ENCODE assay signal across 8 mouse cellular contexts in genomic region chr1:30873541-30874260, GRCm38 (mm10). TPM values are rescaled to one million over a fixed set of nuclear protein-coding genes. Genes with fewer than 3 reads are reported as not detected.
A peak's percentile ranks its signal among the peaks of the same experiment; 100 is the strongest.
DNase-seq lines count a peak whose midpoint lies in the region; ATAC-seq and TF ChIP-seq lines count a peak whose summit lies in the region.

Gene Phf3 (minus strand): TSS chr1:30873921.

- peak within 1 kb of the TSS; percentile 96 for H3K4me3 ChIP-seq in bone marrow, adult 2 months (replicated peaks; ENCODE audit: control insufficient read depth, low read depth, low read length)
- H3K4me3 ChIP-seq in embryonic facial prominence, embryonic 15.5 days (replicated peaks) = peak within 1 kb of the TSS; percentile 76
- peak within 1 kb of the TSS; percentile 92 for H3K4me3 ChIP-seq in kidney, embryonic 14.5 days (ENCODE audit: low read length)
- peak within 1 kb of the TSS; percentile 89 for H3K4me3 ChIP-seq in limb, embryonic 15.5 days

- no peaks in the 10 kb centered on the region for H3K27me3 ChIP-seq in embryonic facial prominence, embryonic 15.5 days
- H3K27me3 ChIP-seq in kidney, embryonic 14.5 days (ENCODE audit: control insufficient read depth, insufficient read depth, low read length) = no peaks in the 10 kb centered on the region
- H3K27me3 ChIP-seq in limb, embryonic 15.5 days = no peaks in the 10 kb centered on the region

- peak; percentile 57; the same call in 1 of the 2 replicates for TF ChIP-seq POLR2A in bone marrow, adult 2 months (IDR thresholded peaks at IDR 0.05; ENCODE audit: borderline replicate concordance, control insufficient read depth, low read depth, low read length)

- peak within 1 kb of the TSS; percentile 99 for H3K27ac ChIP-seq in bone marrow, adult 2 months (ENCODE audit: control insufficient read depth, insufficient read depth, low read depth, low read length, poor library complexity)
- peak within 1 kb of the TSS; percentile 97 for H3K27ac ChIP-seq in embryonic facial prominence, embryonic 15.5 days (replicated peaks)
- H3K27ac ChIP-seq in kidney, embryonic 14.5 days (ENCODE audit: low read depth, low read length) = peak within 1 kb of the TSS; percentile 97
- H3K27ac ChIP-seq in limb, embryonic 15.5 days = peak within 1 kb of the TSS; percentile 98

- peak; percentile 94 for ATAC-seq in embryonic facial prominence, embryonic 15.5 days (ENCODE audit: insufficient number of reproducible peaks, low FRiP score, low TSS enrichment, low read depth)
- peak; percentile 95 for ATAC-seq in kidney, embryonic 14.5 days (ENCODE audit: low FRiP score, low TSS enrichment)
- peak; percentile 91 for ATAC-seq in limb, embryonic 15.5 days (ENCODE audit: insufficient number of reproducible peaks, low FRiP score, low TSS enrichment, low read depth)

- peak; percentile 88 for DNase-seq in 416B (ENCODE audit: low read depth)
- DNase-seq in heart, adult 9 months (ENCODE audit: low spot score in 2 of 2) = peak; percentile 90
- DNase-seq in monocyte, adult 2 months (ENCODE audit: low read depth in 1 of 2, low spot score in 2 of 2) = peak; percentile 42 to 70
- DNase-seq in spleen, postnatal 36 days (ENCODE audit: low spot score in 2 of 2) = peak; percentile 84

- H3K9me3 ChIP-seq in embryonic facial prominence, embryonic 15.5 days (replicated peaks) = no peaks in the 10 kb centered on the region
- no peaks in the 10 kb centered on the region for H3K9me3 ChIP-seq in kidney, embryonic 14.5 days (ENCODE audit: control insufficient read depth, low read length)
- no peaks in the 10 kb centered on the region for H3K9me3 ChIP-seq in limb, embryonic 15.5 days

- no peak for TF ChIP-seq CTCF in bone marrow, adult 2 months (IDR thresholded peaks at IDR 0.05; ENCODE audit: control insufficient read depth, insufficient read depth, low read length)

- H3K4me2 ChIP-seq in embryonic facial prominence, embryonic 15.5 days (replicated peaks) = peak within 1 kb of the TSS; percentile 57
- H3K4me2 ChIP-seq in kidney, embryonic 14.5 days (replicated peaks; ENCODE audit: low read depth, low read length) = peak within 1 kb of the TSS; percentile 53
- peak within 1 kb of the TSS; percentile 59 for H3K4me2 ChIP-seq in limb, embryonic 15.5 days

- H3K4me1 ChIP-seq in bone marrow, adult 2 months (ENCODE audit: control insufficient read depth, insufficient read depth, low read length) = no peaks in the 10 kb centered on the region; the same call in 1 of the 2 replicates
- peaks cover 4% of the 10 kb centered on the region; the same call in 1 of the 2 replicates for H3K4me1 ChIP-seq in embryonic facial prominence, embryonic 15.5 days
- H3K4me1 ChIP-seq in kidney, embryonic 14.5 days (ENCODE audit: control insufficient read depth, insufficient read depth, low read length) = peaks cover 5% of the 10 kb centered on the region
- peaks cover 4% of the 10 kb centered on the region for H3K4me1 ChIP-seq in limb, embryonic 15.5 days

- peak within 1 kb of the TSS; percentile 97 for H3K9ac ChIP-seq in embryonic facial prominence, embryonic 15.5 days
- H3K9ac ChIP-seq in kidney, embryonic 14.5 days (ENCODE audit: low read depth, low read length) = peak within 1 kb of the TSS; percentile 94
- H3K9ac ChIP-seq in limb, embryonic 15.5 days = peak within 1 kb of the TSS; percentile 86

- under 1% methylated on average over 83 of the region's 85 CpGs for WGBS in bone marrow, adult 2 months
- WGBS in embryonic facial prominence, embryonic 15.5 days = under 1% methylated on average over 78 of the region's 85 CpGs
- under 1% methylated on average over 71 of the region's 85 CpGs for WGBS in kidney, embryonic 14.5 days
- WGBS in limb, embryonic 15.5 days = under 1% methylated on average over 73 of the region's 85 CpGs

- no peaks in the 10 kb centered on the region for H3K36me3 ChIP-seq in embryonic facial prominence, embryonic 15.5 days
- no peaks in the 10 kb centered on the region for H3K36me3 ChIP-seq in kidney, embryonic 14.5 days (ENCODE audit: control insufficient read depth, insufficient read depth, low read length)
- no peaks in the 10 kb centered on the region for H3K36me3 ChIP-seq in limb, embryonic 15.5 days

RNA-seq across cellular contexts. Expression of gene Phf3, which starts in this region (rescaled TPM):
- 23.3 and 31.2 TPM in 2 replicates for polyA plus RNA-seq in bone marrow, adult 2 months (2011; ENCODE audit: insufficient read depth, insufficient read length, low replicate concordance, missing spikeins)
- 33.4 and 40.0 TPM in 2 replicates for polyA plus RNA-seq in embryonic facial prominence, embryonic 15.5 days (2015; fragmentation: Nextera tagmentation; extraction: Ambion mirVana)
- 39.4 and 60.6 TPM in 2 replicates for polyA plus RNA-seq in kidney, embryonic 14.5 days (2014; fragmentation: Nextera tagmentation; extraction: Ambion mirVana)
- polyA plus RNA-seq in limb, embryonic 15.5 days (2015; fragmentation: Nextera tagmentation; extraction: Ambion mirVana) = 28.6 and 33.8 TPM in 2 replicates

Comparison
In these comparisons a context has a peak if more than half of its experiments do, and no peak if none do; other contexts are left out.
1. Peak in every context shown above with its lines: DNase-seq, ATAC-seq, H3K4me3 ChIP-seq and H3K27ac ChIP-seq.